Mouse (Mus musculus) lung, embryonic 15.5 days (tissue): ENCODE measurements around the gene Cacnb1. TPM values are rescaled to one million over a fixed set of nuclear protein-coding genes. Genes with fewer than 3 reads are reported as not detected.
A peak's percentile ranks its signal among the peaks of the same experiment; 100 is the strongest.

Source experiments
- ATAC-seq: fragments of 200-750 bp; cut with Nextera tagmentation; 2 replicates; pipeline ENCODE4 v1.8.0; 2017; ENCODE audit warnings: moderate number of reproducible peaks, borderline replicate concordance; ENCODE audit not compliant: low FRiP score, low TSS enrichment; ENCODE audit errors: extremely low read depth
- H3K27ac ChIP-seq: fragments of 300-500 bp; sonication (generic); 2 replicates; pipeline ENCODE4 v1.5.1; 2015; ENCODE audit warnings: moderate library complexity, mild to moderate bottlenecking, inconsistent platforms
- H3K27me3 ChIP-seq: fragments of 300-500 bp; sonication (generic); 2 replicates; pipeline ENCODE4 v1.6.1; 2015; ENCODE audit warnings: inconsistent platforms
- H3K36me3 ChIP-seq: fragments of 300-500 bp; sonication (generic); 2 replicates; pipeline ENCODE4 v1.6.1; 2015; ENCODE audit warnings: inconsistent platforms
- H3K4me1 ChIP-seq: fragments of 300-500 bp; sonication (generic); 2 replicates; pipeline ENCODE4 v1.6.1; 2015; ENCODE audit warnings: inconsistent platforms
- H3K4me2 ChIP-seq: fragments of 300-500 bp; sonication (generic); 2 replicates; pipeline ENCODE4 v1.6.1; 2015; ENCODE audit warnings: inconsistent platforms, mild to moderate bottlenecking, moderate library complexity
- H3K4me3 ChIP-seq: fragments of 300-500 bp; sonication (generic); 2 replicates; pipeline ENCODE4 v1.5.1; 2015; ENCODE audit warnings: mild to moderate bottlenecking, inconsistent platforms
- H3K9ac ChIP-seq: fragments of 300-500 bp; sonication (generic); 2 replicates; pipeline ENCODE4 v1.6.1; 2015; ENCODE audit warnings: inconsistent platforms
- H3K9me3 ChIP-seq: fragments of 300-500 bp; sonication (generic); 2 replicates; pipeline ENCODE4 v1.6.1; 2016; ENCODE audit warnings: inconsistent platforms
- WGBS: fragments of 180-500 bp; shearing (Covaris S2); methylation state at CpG from one replicate; pipeline ENCODE4 v1.1.7; 2015; 5-methylcytosine and 5-hydroxymethylcytosine counted together
- polyA plus RNA-seq: library from polyadenylated mRNA; unstranded; fragments of >200 nt; fragmentation: Nextera tagmentation; extraction: Ambion mirVana; gene quantifications from 2 replicates; pipeline ENCODE4 v1.2.1, GENCODE M21; 2015

The Cacnb1 gene
- polyA plus RNA-seq = 4.9 and 5.2 TPM in 2 replicates

- Histone ChIP-seq H3K27ac (peak within 1 kb of the TSS; percentile 93), H3K9ac (peak within 1 kb of the TSS; percentile 73), H3K4me2 (peak within 1 kb of the TSS; percentile 94), H3K9me3 (no peaks in the 10 kb centered on the region), H3K4me1 (peaks cover 41% of the 10 kb centered on the region), H3K27me3 (no peaks in the 10 kb centered on the region), H3K4me3 (peak within 1 kb of the TSS; percentile 70), H3K36me3 (no peaks in the 10 kb centered on the region)
- peak; percentile 66; the same call in 1 of the 2 replicates for ATAC-seq
- under 1% methylated on average over 50 of the region's 52 CpGs for WGBS
Observed at GRCm38 (mm10) chr11:98022555-98023371, at the start of gene Cacnb1. Gene Cacnb1 (minus strand): TSS chr11:98023034.

GRCm38 (mm10) chr11:98067255-98067654 is 44.4 kb upstream of the Cacnb1 start:
- no peak overlapping the region for H3K9ac ChIP-seq
- 92% methylated on average over 21 of the region's 21 CpGs for WGBS
- ATAC-seq = no peak

GRCm38 (mm10) chr11:98066201-98066600 is 43.4 kb upstream of the Cacnb1 start:
- 90% methylated on average over 12 of the region's 12 CpGs for WGBS
- Histone ChIP-seq H3K36me3 (no peaks in the 10 kb centered on the region), H3K4me2 (no peak overlapping the region), H3K27ac (no peak overlapping the region), H3K9me3 (no peaks in the 10 kb centered on the region), H3K4me1 (no peaks in the 10 kb centered on the region), H3K27me3 (no peaks in the 10 kb centered on the region), H3K9ac (no peak overlapping the region), H3K4me3 (no peak overlapping the region)
- ATAC-seq = no peak

More at GRCm38 (mm10) chr11:98067255-98067654, 44.4 kb upstream of the Cacnb1 start:
- H3K27ac ChIP-seq = no peak overlapping the region
- no peaks in the 10 kb centered on the region for H3K36me3 ChIP-seq
- no peaks in the 10 kb centered on the region for H3K4me1 ChIP-seq
- H3K4me2 ChIP-seq = no peak overlapping the region
- H3K9me3 ChIP-seq = no peaks in the 10 kb centered on the region
- no peak overlapping the region for H3K4me3 ChIP-seq
- no peaks in the 10 kb centered on the region for H3K27me3 ChIP-seq

GRCm38 (mm10) chr11:98061904-98062562 is 39.2 kb upstream of the Cacnb1 start:
- H3K36me3 ChIP-seq = no peaks in the 10 kb centered on the region

GRCm38 (mm10) chr11:98061441-98061840 is 38.6 kb upstream of the Cacnb1 start:
- H3K27me3 ChIP-seq = peaks cover 7% of the 10 kb centered on the region; the same call in 1 of the 2 replicates
- no peak overlapping the region for H3K9ac ChIP-seq
- 64% methylated on average over 3 of the region's 3 CpGs for WGBS
- H3K36me3 ChIP-seq = no peaks in the 10 kb centered on the region
- no peak overlapping the region for H3K4me3 ChIP-seq
- no peaks in the 10 kb centered on the region for H3K9me3 ChIP-seq
- no peak overlapping the region for H3K4me2 ChIP-seq
- H3K27ac ChIP-seq = no peak overlapping the region
- no peaks in the 10 kb centered on the region for H3K4me1 ChIP-seq
- no peak for ATAC-seq

More at GRCm38 (mm10) chr11:98061904-98062562, 39.2 kb upstream of the Cacnb1 start:
- H3K4me2 ChIP-seq = no peak overlapping the region
- 46% methylated on average over 6 of the region's 6 CpGs for WGBS
- peaks cover 5% of the 10 kb centered on the region; the same call in 1 of the 2 replicates for H3K27me3 ChIP-seq
- no peaks in the 10 kb centered on the region for H3K9me3 ChIP-seq
- H3K4me1 ChIP-seq = no peaks in the 10 kb centered on the region
- ATAC-seq = no peak
- no peak overlapping the region for H3K9ac ChIP-seq
- H3K27ac ChIP-seq = no peak overlapping the region
- no peak overlapping the region for H3K4me3 ChIP-seq

GRCm38 (mm10) chr11:98060104-98060692 is 37.4 kb upstream of the Cacnb1 start:
- Histone ChIP-seq H3K9me3 (no peaks in the 10 kb centered on the region), H3K9ac (no peak overlapping the region), H3K27ac (no peak overlapping the region), H3K4me1 (no peaks in the 10 kb centered on the region), H3K36me3 (no peaks in the 10 kb centered on the region), H3K4me2 (no peak overlapping the region), H3K27me3 (peaks cover 15% of the 10 kb centered on the region; the same call in 1 of the 2 replicates), H3K4me3 (no peak overlapping the region)
- 57% methylated on average over 5 of the region's 5 CpGs for WGBS
- ATAC-seq = no peak

DNA sequence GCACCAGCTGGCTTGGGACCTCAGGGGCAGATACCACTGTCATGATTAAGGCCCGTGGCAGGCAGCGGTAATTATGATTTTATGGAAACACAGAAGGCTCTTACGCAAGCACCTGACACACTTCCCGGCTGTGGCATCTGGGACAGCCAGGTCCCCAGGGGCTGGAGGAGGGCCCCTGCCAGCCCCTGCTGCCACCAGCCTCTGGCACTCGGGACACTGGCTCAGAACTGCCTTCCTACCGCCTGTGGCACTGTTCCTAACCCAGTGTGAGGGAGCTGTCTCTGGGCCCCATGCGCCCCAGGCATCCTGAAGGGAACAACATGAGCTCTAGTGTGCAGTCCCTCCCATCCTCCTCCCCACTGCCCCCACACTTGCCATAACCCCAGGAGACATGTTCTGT is 36.8 kb upstream of the Cacnb1 start:
- Histone ChIP-seq H3K4me2 (no peak overlapping the region), H3K36me3 (no peaks in the 10 kb centered on the region), H3K9me3 (no peaks in the 10 kb centered on the region), H3K27ac (no peak overlapping the region), H3K4me3 (no peak overlapping the region), H3K9ac (no peak overlapping the region), H3K4me1 (no peaks in the 10 kb centered on the region), H3K27me3 (peaks cover 20% of the 10 kb centered on the region; the same call in 1 of the 2 replicates)
- no peak for ATAC-seq
- WGBS = 56% methylated on average over 7 of the region's 7 CpGs

DNA sequence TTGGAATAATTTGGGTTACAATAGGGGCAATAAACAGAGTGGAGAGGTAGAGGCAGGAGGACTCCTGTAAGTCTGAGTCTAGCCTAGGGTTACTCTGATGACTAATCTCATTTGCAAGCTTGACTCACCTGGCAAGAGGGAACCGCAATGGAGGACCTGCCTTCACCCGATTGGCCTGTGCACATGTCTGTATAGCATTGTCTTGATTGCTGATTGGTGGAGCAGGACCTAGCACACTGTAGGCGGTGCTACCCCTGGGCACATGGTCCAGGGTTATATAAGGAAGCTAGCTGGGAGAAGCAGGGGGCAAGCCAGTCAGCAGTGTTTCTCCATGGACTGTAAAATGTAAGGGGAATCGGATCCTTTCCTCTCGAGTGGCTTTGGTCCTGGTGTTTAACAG is 35.2 kb upstream of the Cacnb1 start:
- Histone ChIP-seq H3K9ac (no peak overlapping the region), H3K36me3 (no peaks in the 10 kb centered on the region), H3K4me3 (no peak overlapping the region), H3K4me2 (no peak overlapping the region), H3K27me3 (peaks cover 34% of the 10 kb centered on the region), H3K27ac (no peak overlapping the region), H3K9me3 (no peaks in the 10 kb centered on the region), H3K4me1 (peaks cover 3% of the 10 kb centered on the region)
- 79% methylated on average over 5 of the region's 5 CpGs for WGBS
- no peak for ATAC-seq

GRCm38 (mm10) chr11:98057466-98057865 is 34.6 kb upstream of the Cacnb1 start:
- Histone ChIP-seq H3K9me3 (no peaks in the 10 kb centered on the region), H3K4me1 (peaks cover 8% of the 10 kb centered on the region), H3K36me3 (no peaks in the 10 kb centered on the region), H3K4me2 (no peak overlapping the region), H3K27ac (no peak overlapping the region), H3K27me3 (peaks cover 39% of the 10 kb centered on the region), H3K9ac (no peak overlapping the region), H3K4me3 (no peak overlapping the region)
- ATAC-seq = no peak
- WGBS = 25% methylated on average over 9 of the region's 9 CpGs

DNA sequence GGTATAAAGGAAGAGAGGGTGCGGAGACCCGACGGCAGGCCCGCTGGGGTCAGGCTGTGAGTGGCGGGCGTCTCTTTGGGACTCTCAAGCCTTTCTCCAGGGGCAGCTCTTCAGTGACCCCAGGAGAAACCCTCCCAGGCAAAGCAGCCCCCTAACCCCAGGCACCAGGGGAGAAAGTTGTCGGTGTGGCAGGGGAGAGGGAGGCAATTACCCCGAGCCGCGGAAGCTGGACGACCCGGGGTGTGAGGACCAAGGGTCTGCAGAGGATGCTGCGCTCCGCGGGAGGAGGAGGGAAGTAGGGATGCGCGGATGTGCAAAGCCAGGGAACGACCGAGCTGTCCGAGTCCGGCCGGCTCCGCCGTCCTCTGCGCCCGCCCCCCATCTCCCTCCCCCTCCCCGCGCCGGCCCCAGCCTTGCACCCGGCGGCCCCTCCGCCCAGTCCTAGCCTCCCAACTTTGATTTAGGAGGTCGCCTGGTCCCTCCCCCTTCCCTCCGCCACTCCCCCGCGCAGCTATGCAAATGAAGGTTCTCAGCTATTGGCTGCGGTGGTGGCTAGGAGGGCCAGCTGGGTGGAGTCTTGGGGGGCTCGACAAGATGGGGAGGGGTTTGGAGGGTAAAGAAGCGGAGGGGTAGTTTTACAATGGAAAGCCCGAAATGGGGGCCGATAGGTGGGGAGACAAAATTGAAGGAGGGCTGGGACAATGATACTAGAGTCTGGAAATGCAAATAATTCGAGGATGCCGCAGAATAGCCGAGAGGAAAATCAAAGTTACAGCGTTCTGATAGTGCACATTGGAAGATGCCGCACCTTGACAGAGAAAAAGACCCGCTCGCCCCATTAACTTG is 30.4 kb upstream of the Cacnb1 start, which contains the start of gene Stac2:
Gene Stac2 (minus strand): TSS at position 474 of the 846 bp plus-strand sequence.
- H3K4me2 ChIP-seq = peak within 1 kb of the TSS; percentile 66
- no peaks in the 10 kb centered on the region for H3K36me3 ChIP-seq
- H3K4me3 ChIP-seq = peak within 1 kb of the TSS; percentile 37
- WGBS = 2% methylated on average over 28 of the region's 48 CpGs
- H3K9ac ChIP-seq = peak within 1 kb of the TSS; percentile 14; the same call in 1 of the 2 replicates
- peaks cover 75% of the 10 kb centered on the region for H3K27me3 ChIP-seq
- peak; percentile 90 for ATAC-seq
- H3K27ac ChIP-seq = no peak within 1 kb of the TSS
- peaks cover 18% of the 10 kb centered on the region for H3K4me1 ChIP-seq
- no peaks in the 10 kb centered on the region for H3K9me3 ChIP-seq
